Mouse (Mus musculus): ENCODE data around the gene Gm45521.
A peak's percentile ranks its signal among the peaks of the same experiment; 100 is the strongest.

DNA sequence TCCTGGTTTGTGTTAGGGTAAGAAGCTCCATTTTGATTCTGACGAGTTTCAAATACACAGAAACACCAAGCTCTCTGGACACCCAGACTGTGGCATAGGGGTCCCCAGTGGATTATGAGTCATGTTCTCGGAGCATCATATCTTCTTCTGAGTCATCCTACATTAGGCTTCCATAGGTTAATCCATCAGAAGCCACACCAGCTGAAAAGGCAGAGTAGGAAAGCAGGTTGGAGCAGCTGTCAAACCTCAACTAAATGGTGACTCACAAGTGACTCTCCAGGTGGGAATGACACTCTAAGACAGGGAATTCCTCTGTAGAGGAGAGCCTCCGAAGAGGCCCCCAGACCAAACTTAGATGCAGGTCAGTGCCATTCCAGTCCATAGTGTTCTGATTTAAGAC lies 41.9 kb downstream of the Gm45521 start:
- no peak for TF ChIP-seq CTCF (IDR thresholded peaks at IDR 0.05; ENCODE audit: low read depth)
- TF ChIP-seq EP300 (optimal IDR thresholded peaks at IDR 0.05), result peak; percentile 86

Measured in stomach, postnatal 0 days (tissue).